Mouse (Mus musculus): ENCODE measurements at regions not wholly inside any gene's neighbourhood (a gene's known extent, or its start where the extent isn't known, plus 50 kb on each side); places are given as distances from the start of the nearest gene placed in this dataset.

GRCm38 (mm10) chr2:171245391-171245790, 513.8 kb downstream of the Dok5 start:
- H3K9me3 ChIP-seq (ENCODE audit: control insufficient read depth, low read length) = no peaks in the 10 kb centered on the region
- no peaks in the 10 kb centered on the region for H3K27me3 ChIP-seq (ENCODE audit: control insufficient read depth, insufficient read depth, low read length)
- WGBS = 80% methylated on average over 4 of the region's 4 CpGs
- ATAC-seq (ENCODE audit: low FRiP score) (no peak), DNase-seq (ENCODE audit: low spot score, missing footprints) (no peak)
- no peak overlapping the region for H3K4me3 ChIP-seq (ENCODE audit: low read depth, low read length)
- H3K4me1 ChIP-seq (ENCODE audit: control insufficient read depth, insufficient read depth, low read length) = no peaks in the 10 kb centered on the region
- no peak overlapping the region for H3K27ac ChIP-seq (ENCODE audit: low read depth, low read length)
- no peak overlapping the region for H3K9ac ChIP-seq (ENCODE audit: low read length)
- H3K4me2 ChIP-seq = no peak overlapping the region
- no peaks in the 10 kb centered on the region for H3K36me3 ChIP-seq (ENCODE audit: control insufficient read depth, insufficient read depth, low read length)

GRCm38 (mm10) chr2:171242356-171242755, 510.7 kb downstream of the Dok5 start:
- H3K4me3 ChIP-seq (ENCODE audit: low read depth, low read length) = no peak overlapping the region
- H3K9me3 ChIP-seq (ENCODE audit: control insufficient read depth, low read length) = no peaks in the 10 kb centered on the region
- DNase-seq (ENCODE audit: low spot score, missing footprints) = no peak
- H3K27ac ChIP-seq (ENCODE audit: low read depth, low read length) = no peak overlapping the region
- no peak overlapping the region for H3K9ac ChIP-seq (ENCODE audit: low read length)
- WGBS = 77% methylated on average over 5 of the region's 5 CpGs
- no peaks in the 10 kb centered on the region for H3K4me1 ChIP-seq (ENCODE audit: control insufficient read depth, insufficient read depth, low read length)
- H3K36me3 ChIP-seq (ENCODE audit: control insufficient read depth, insufficient read depth, low read length) = no peaks in the 10 kb centered on the region
- ATAC-seq (ENCODE audit: low FRiP score) = no peak
- H3K27me3 ChIP-seq (ENCODE audit: control insufficient read depth, insufficient read depth, low read length) = no peaks in the 10 kb centered on the region
- H3K4me2 ChIP-seq = no peak overlapping the region

GRCm38 (mm10) chr2:171237276-171237960, 505.8 kb downstream of the Dok5 start:
- DNase-seq (ENCODE audit: low spot score, missing footprints) (no peak), ATAC-seq (ENCODE audit: low FRiP score) (no peak)
- Histone ChIP-seq H3K4me1 (ENCODE audit: control insufficient read depth, insufficient read depth, low read length) (no peaks in the 10 kb centered on the region), H3K4me3 (ENCODE audit: low read depth, low read length) (no peak overlapping the region), H3K27ac (ENCODE audit: low read depth, low read length) (no peak overlapping the region), H3K4me2 (no peak overlapping the region), H3K27me3 (ENCODE audit: control insufficient read depth, insufficient read depth, low read length) (no peaks in the 10 kb centered on the region), H3K36me3 (ENCODE audit: control insufficient read depth, insufficient read depth, low read length) (no peaks in the 10 kb centered on the region), H3K9ac (ENCODE audit: low read length) (no peak overlapping the region), H3K9me3 (ENCODE audit: control insufficient read depth, low read length) (no peaks in the 10 kb centered on the region)
- WGBS = 84% methylated on average over 8 of the region's 8 CpGs

- ATAC-seq (ENCODE audit: low FRiP score) (no peak), DNase-seq (ENCODE audit: low spot score, missing footprints) (no peak)
- no peak overlapping the region for H3K4me3 ChIP-seq (ENCODE audit: low read depth, low read length)
- H3K27me3 ChIP-seq (ENCODE audit: control insufficient read depth, insufficient read depth, low read length) = no peaks in the 10 kb centered on the region
- no peaks in the 10 kb centered on the region for H3K4me1 ChIP-seq (ENCODE audit: control insufficient read depth, insufficient read depth, low read length)
- H3K27ac ChIP-seq (ENCODE audit: low read depth, low read length) = no peak overlapping the region
- no peak overlapping the region for H3K9ac ChIP-seq (ENCODE audit: low read length)
- H3K36me3 ChIP-seq (ENCODE audit: control insufficient read depth, insufficient read depth, low read length) = no peaks in the 10 kb centered on the region
- no peak overlapping the region for H3K4me2 ChIP-seq
- no peaks in the 10 kb centered on the region for H3K9me3 ChIP-seq (ENCODE audit: control insufficient read depth, low read length)
These were observed 501.2 kb downstream of the Dok5 start for GRCm38 (mm10) chr2:171232812-171233211.

- Histone ChIP-seq H3K4me1 (ENCODE audit: control insufficient read depth, insufficient read depth, low read length) (no peaks in the 10 kb centered on the region), H3K9ac (ENCODE audit: low read length) (no peak overlapping the region), H3K4me3 (ENCODE audit: low read depth, low read length) (no peak overlapping the region), H3K4me2 (no peak overlapping the region), H3K27ac (ENCODE audit: low read depth, low read length) (no peak overlapping the region), H3K36me3 (ENCODE audit: control insufficient read depth, insufficient read depth, low read length) (no peaks in the 10 kb centered on the region), H3K9me3 (ENCODE audit: control insufficient read depth, low read length) (no peaks in the 10 kb centered on the region), H3K27me3 (ENCODE audit: control insufficient read depth, insufficient read depth, low read length) (no peaks in the 10 kb centered on the region)
- WGBS = 86% methylated on average over 7 of the region's 7 CpGs
- no peak for DNase-seq (ENCODE audit: low spot score, missing footprints)
- ATAC-seq (ENCODE audit: low FRiP score) = no peak
These were observed 499.9 kb downstream of the Dok5 start for GRCm38 (mm10) chr2:171231288-171232050.

GRCm38 (mm10) chr2:171230536-171230935, 498.9 kb downstream of the Dok5 start:
- Histone ChIP-seq H3K27me3 (ENCODE audit: control insufficient read depth, insufficient read depth, low read length) (no peaks in the 10 kb centered on the region), H3K27ac (ENCODE audit: low read depth, low read length) (no peak overlapping the region), H3K4me3 (ENCODE audit: low read depth, low read length) (no peak overlapping the region), H3K9ac (ENCODE audit: low read length) (no peak overlapping the region), H3K9me3 (ENCODE audit: control insufficient read depth, low read length) (no peaks in the 10 kb centered on the region), H3K36me3 (ENCODE audit: control insufficient read depth, insufficient read depth, low read length) (no peaks in the 10 kb centered on the region), H3K4me2 (no peak overlapping the region), H3K4me1 (ENCODE audit: control insufficient read depth, insufficient read depth, low read length) (no peaks in the 10 kb centered on the region)
- WGBS = 90% methylated on average over 12 of the region's 12 CpGs
- ATAC-seq (ENCODE audit: low FRiP score) (no peak), DNase-seq (ENCODE audit: low spot score, missing footprints) (no peak)

- Histone ChIP-seq H3K4me1 (ENCODE audit: control insufficient read depth, insufficient read depth, low read length) (no peaks in the 10 kb centered on the region), H3K9ac (ENCODE audit: low read length) (no peak overlapping the region), H3K9me3 (ENCODE audit: control insufficient read depth, low read length) (no peaks in the 10 kb centered on the region), H3K4me3 (ENCODE audit: low read depth, low read length) (no peak overlapping the region), H3K27ac (ENCODE audit: low read depth, low read length) (no peak overlapping the region), H3K27me3 (ENCODE audit: control insufficient read depth, insufficient read depth, low read length) (no peaks in the 10 kb centered on the region), H3K4me2 (no peak overlapping the region), H3K36me3 (ENCODE audit: control insufficient read depth, insufficient read depth, low read length) (no peaks in the 10 kb centered on the region)
- WGBS = 59% methylated on average over 3 of the region's 3 CpGs
- no peak for ATAC-seq (ENCODE audit: low FRiP score)
- no peak for DNase-seq (ENCODE audit: low spot score, missing footprints)
These were observed 496.6 kb downstream of the Dok5 start for GRCm38 (mm10) chr2:171228229-171228628.

GRCm38 (mm10) chr2:171213792-171214191, 482.2 kb downstream of the Dok5 start:
- no peaks in the 10 kb centered on the region for H3K36me3 ChIP-seq (ENCODE audit: control insufficient read depth, insufficient read depth, low read length)
- H3K27ac ChIP-seq (ENCODE audit: low read depth, low read length) = no peak overlapping the region
- H3K9ac ChIP-seq (ENCODE audit: low read length) = no peak overlapping the region
- no peaks in the 10 kb centered on the region for H3K4me1 ChIP-seq (ENCODE audit: control insufficient read depth, insufficient read depth, low read length)
- ATAC-seq (ENCODE audit: low FRiP score) (no peak), DNase-seq (ENCODE audit: low spot score, missing footprints) (no peak)
- H3K4me3 ChIP-seq (ENCODE audit: low read depth, low read length) = no peak overlapping the region
- no peaks in the 10 kb centered on the region for H3K9me3 ChIP-seq (ENCODE audit: control insufficient read depth, low read length)
- 76% methylated on average over 6 of the region's 6 CpGs for WGBS
- H3K27me3 ChIP-seq (ENCODE audit: control insufficient read depth, insufficient read depth, low read length) = no peaks in the 10 kb centered on the region
- no peak overlapping the region for H3K4me2 ChIP-seq

GRCm38 (mm10) chr2:171196472-171196871, 464.9 kb downstream of the Dok5 start:
- no peak for ATAC-seq (ENCODE audit: low FRiP score)
- H3K4me1 ChIP-seq (ENCODE audit: control insufficient read depth, insufficient read depth, low read length) = no peaks in the 10 kb centered on the region
- no peak overlapping the region for H3K4me3 ChIP-seq (ENCODE audit: low read depth, low read length)
- no peaks in the 10 kb centered on the region for H3K27me3 ChIP-seq (ENCODE audit: control insufficient read depth, insufficient read depth, low read length)
- no peak overlapping the region for H3K4me2 ChIP-seq
- H3K27ac ChIP-seq (ENCODE audit: low read depth, low read length) = no peak overlapping the region
- 86% methylated on average over 7 of the region's 7 CpGs for WGBS
- H3K9me3 ChIP-seq (ENCODE audit: control insufficient read depth, low read length) = peaks cover 3% of the 10 kb centered on the region
- H3K9ac ChIP-seq (ENCODE audit: low read length) = no peak overlapping the region
- no peaks in the 10 kb centered on the region for H3K36me3 ChIP-seq (ENCODE audit: control insufficient read depth, insufficient read depth, low read length)
- peak; percentile 17 for DNase-seq (ENCODE audit: low spot score, missing footprints)
